Mouse (Mus musculus) thymus, adult 2 months (tissue): Measurements from ENCODE around the gene Hinfp. TPM values are rescaled to one million over a fixed set of nuclear protein-coding genes. Genes with fewer than 3 reads are reported as not detected.

ENCODE experiments used
- DNase-seq: peaks from one replicate; pipeline ENCODE4 v3.0.0; 2021
- H3K27ac ChIP-seq: fragments of 200-500 bp; 2 replicates; pipeline ENCODE4 v1.5.1; 2012; ENCODE audit warnings: low read length, control low read depth; ENCODE audit not compliant: control insufficient read depth, insufficient read depth
- H3K27me3 ChIP-seq: fragments of 200-500 bp; 2 replicates; pipeline ENCODE4 v1.6.1; 2012; ENCODE audit warnings: mild to moderate bottlenecking, low read length, moderate library complexity, mixed read lengths; ENCODE audit not compliant: control insufficient read depth, insufficient read depth
- H3K36me3 ChIP-seq: fragments of 200-500 bp; 2 replicates; pipeline ENCODE4 v1.6.1; 2012; ENCODE audit warnings: mild to moderate bottlenecking, low read length, moderate library complexity; ENCODE audit not compliant: control insufficient read depth, insufficient read depth
- H3K4me1 ChIP-seq: fragments of 200-500 bp; replicated peaks from 2 replicates; pipeline ENCODE4 v1.6.1; 2012; ENCODE audit warnings: low read length; ENCODE audit not compliant: control insufficient read depth, insufficient read depth
- H3K4me3 ChIP-seq: fragments of 200-500 bp; 2 replicates; pipeline ENCODE4 v1.5.1; 2012; ENCODE audit warnings: mild to moderate bottlenecking, low read length, control low read depth, moderate library complexity; ENCODE audit not compliant: control insufficient read depth, insufficient read depth
- CTCF ChIP-seq: fragments of 200-500 bp; IDR thresholded peaks from 2 replicates; pipeline ENCODE4 v1.5.1; 2012; ENCODE audit warnings: mild to moderate bottlenecking, control low read depth, low read length, moderate library complexity, borderline replicate concordance; ENCODE audit not compliant: control insufficient read depth, poor library complexity, insufficient read depth; ENCODE audit errors: extremely low read depth
- POLR2A ChIP-seq: fragments of 200-500 bp; IDR thresholded peaks from 2 replicates; pipeline ENCODE4 v1.6.1; 2012; ENCODE audit warnings: mild to moderate bottlenecking, low read length, control low read depth, moderate library complexity; ENCODE audit not compliant: control insufficient read depth, poor library complexity, insufficient read depth; ENCODE audit errors: extremely low read depth
- WGBS: fragments of 180-500 bp; shearing (Covaris S2); methylation state at CpG from one replicate; pipeline ENCODE4 v1.1.7; 2018; 5-methylcytosine and 5-hydroxymethylcytosine counted together
- polyA plus RNA-seq: library from polyadenylated mRNA; depleted of rRNA; stranded (reverse); fragments of >200 nt; gene quantifications from 2 replicates; pipeline ENCODE4 v1.2.3, GENCODE M21; 2012

The Hinfp gene
- polyA plus RNA-seq, 1 experiment, result 71.1 TPM

DNA sequence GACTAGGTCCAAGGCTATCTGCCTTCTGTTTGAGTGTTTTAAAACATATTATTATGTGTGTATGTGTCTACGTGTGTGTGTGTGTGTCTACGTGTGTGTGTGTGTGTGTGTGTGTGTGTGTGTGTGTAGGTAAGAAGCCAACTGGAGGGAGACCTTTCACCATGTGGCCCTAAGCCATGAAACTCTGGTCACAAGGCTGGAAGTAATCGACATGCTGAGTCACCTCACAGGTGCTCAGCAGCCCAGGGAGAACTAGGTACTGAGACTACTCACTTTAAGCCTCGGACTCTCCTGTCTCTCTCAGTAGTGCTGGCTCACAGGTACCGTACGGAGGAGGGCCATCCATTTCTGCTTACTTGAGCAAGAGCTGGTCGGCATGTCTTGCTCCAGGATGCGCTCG, 41.7 kb upstream of the Hinfp start:
- no peak overlapping the region for H3K27ac ChIP-seq
- 92% methylated on average over 9 of the region's 9 CpGs for WGBS
- H3K36me3 ChIP-seq, result peaks cover 36% of the 10 kb centered on the region
- H3K4me1 ChIP-seq, result peaks cover 5% of the 10 kb centered on the region
- H3K27me3 ChIP-seq, result no peaks in the 10 kb centered on the region
- TF ChIP-seq CTCF, result no peak
- TF ChIP-seq POLR2A, result no peak
- no peak overlapping the region for H3K4me3 ChIP-seq
- no peak for DNase-seq

DNA sequence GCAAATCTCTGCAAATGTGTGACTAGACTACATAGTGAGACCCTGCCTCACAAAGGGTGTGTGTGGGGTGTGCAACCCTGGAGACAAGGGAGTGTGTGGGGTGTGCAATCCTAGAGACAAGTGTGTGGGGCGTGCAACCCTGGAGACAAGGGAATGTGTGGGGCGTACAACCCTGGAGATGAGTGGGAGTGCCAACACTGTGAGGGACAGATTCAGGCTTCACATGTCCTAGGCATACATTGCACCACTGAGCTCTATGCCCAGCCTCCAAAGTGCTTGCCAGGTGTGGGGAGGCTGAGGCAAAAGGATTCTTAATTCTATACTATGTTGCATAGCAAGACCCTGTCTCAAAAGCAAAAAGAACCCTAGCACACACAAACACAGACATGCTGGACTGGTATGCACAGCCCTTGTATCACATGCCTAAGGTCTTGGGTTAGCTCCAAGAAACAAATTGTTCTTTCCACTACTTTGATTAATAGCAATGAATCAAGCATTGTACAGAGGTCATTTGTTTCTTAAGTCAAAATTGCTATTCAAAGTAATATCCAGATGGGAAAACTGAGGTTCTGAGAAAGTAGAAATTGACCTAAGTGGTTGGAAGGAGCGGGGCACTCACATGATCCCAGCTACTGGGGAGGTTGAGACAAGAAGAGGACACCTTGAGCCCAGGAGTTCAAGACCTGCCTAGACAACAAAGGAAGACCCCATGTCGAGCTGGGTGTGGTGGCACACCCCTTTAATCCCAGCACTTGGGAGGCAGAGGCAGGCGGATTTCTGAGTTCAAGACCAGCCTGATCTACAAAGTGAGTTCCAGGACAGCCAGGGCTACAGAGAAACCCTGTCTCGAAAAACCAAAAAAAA, 40.3 kb upstream of the Hinfp start:
- H3K27ac ChIP-seq, result no peak overlapping the region
- no peak for DNase-seq
- H3K4me3 ChIP-seq, result no peak overlapping the region
- H3K27me3 ChIP-seq, result no peaks in the 10 kb centered on the region
- TF ChIP-seq CTCF (no peak), POLR2A (no peak)
- peaks cover 23% of the 10 kb centered on the region for H3K36me3 ChIP-seq
- WGBS, result 91% methylated on average over 6 of the region's 6 CpGs
- H3K4me1 ChIP-seq, result peaks cover 5% of the 10 kb centered on the region

DNA sequence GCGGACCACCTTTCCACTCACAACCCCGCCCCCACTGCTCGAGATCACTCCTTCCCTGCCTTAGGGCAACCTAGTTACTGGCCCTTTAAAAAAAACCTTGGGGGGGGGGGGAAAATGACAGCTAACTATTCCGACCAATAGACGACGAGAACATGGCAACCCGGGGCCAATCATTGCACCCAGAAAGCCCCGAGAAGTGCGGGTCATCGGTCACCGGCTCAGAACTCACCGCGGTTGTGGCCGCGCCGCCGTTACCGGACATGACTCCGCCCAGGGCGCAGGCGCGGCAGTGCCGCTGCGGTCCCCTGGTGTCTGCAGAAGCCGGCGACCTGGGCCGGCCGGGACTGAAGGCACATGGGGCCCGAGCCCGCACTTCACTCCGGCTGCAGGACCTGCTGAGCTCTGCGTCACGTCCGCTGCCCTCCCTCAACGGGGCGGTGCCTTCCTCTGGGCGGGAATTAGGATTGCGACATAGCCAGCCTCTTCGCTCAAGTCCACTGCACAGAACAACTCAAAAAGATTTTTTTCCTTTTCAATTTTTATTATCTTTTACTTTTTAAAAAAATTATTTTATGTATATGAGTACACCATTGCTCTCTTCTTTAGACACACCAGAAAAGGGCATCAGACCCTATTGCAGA, 38.4 kb upstream of the Hinfp start, which contains the start of gene Hmbs:
TSS of gene Hmbs (minus strand) at position 448 of the 641 bp plus-strand sequence.
- peaks cover 12% of the 10 kb centered on the region for H3K36me3 ChIP-seq
- WGBS, result under 1% methylated on average over 39 of the region's 39 CpGs
- no peaks in the 10 kb centered on the region for H3K27me3 ChIP-seq
- DNase-seq, result peak; percentile 89
- H3K4me1 ChIP-seq, result peaks cover 5% of the 10 kb centered on the region
- TF ChIP-seq POLR2A, result peak; percentile 57
- TF ChIP-seq CTCF, result 0 out of 2 replicates have a peak, but pooled peaks have one; percentile 53
- H3K4me3 ChIP-seq, result peak within 1 kb of the TSS; percentile 74
- no peak within 1 kb of the TSS for H3K27ac ChIP-seq

DNA sequence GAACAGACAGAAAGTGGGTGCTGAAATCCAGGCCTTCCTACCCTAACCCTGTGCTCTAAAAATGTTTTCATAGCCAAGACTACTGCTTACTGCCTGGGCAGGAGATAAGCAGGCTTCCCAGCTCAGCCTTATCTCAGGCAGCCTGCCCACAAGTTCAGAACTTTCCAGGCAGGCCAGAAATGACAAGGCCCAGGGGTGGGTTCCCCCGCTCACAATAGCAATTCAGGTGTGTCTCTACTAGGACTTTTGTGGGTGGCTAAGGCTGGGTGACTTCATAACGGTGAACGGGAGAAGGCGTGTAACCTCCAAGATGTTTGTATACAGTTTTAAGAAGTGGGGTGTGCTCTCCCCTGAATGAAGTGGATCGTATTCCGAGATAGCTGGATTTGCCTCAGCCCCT, 37.8 kb upstream of the Hinfp start:
- no peaks in the 10 kb centered on the region for H3K27me3 ChIP-seq
- H3K27ac ChIP-seq, result no peak overlapping the region
- TF ChIP-seq POLR2A (no peak), CTCF (no peak)
- peaks cover 5% of the 10 kb centered on the region for H3K4me1 ChIP-seq
- peak overlapping the region; percentile 74 for H3K4me3 ChIP-seq
- WGBS, result 13% methylated on average over 6 of the region's 6 CpGs
- no peak for DNase-seq
- peaks cover 6% of the 10 kb centered on the region for H3K36me3 ChIP-seq

DNA sequence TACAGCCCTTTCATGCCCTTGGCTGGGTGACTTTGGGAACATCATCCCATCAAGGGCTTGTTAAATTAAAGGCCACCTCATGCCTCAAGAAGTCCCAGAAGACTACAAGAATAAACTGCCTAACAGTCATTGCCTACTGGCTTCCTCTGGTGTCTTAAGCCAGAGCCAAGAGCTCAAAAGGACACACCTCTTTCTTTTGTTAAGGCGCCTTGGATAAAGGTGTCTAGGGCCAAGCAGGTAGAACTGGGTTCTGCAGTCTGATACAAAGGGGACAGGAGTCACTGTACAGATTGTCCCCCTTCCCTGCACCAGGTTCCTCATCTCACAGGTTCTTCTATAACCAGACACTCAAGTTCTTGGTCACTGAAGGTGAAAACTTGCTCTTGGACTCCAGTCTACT, 37.1 kb upstream of the Hinfp start:
- no peak for TF ChIP-seq POLR2A
- TF ChIP-seq CTCF, result no peak
- no peak overlapping the region for H3K27ac ChIP-seq
- 83% methylated on average over 1 of the region's 1 CpGs for WGBS
- H3K36me3 ChIP-seq, result no peaks in the 10 kb centered on the region; the same call in 1 of the 2 replicates
- H3K4me1 ChIP-seq, result peaks cover 8% of the 10 kb centered on the region
- DNase-seq, result no peak
- H3K27me3 ChIP-seq, result no peaks in the 10 kb centered on the region
- H3K4me3 ChIP-seq, result no peak overlapping the region

DNA sequence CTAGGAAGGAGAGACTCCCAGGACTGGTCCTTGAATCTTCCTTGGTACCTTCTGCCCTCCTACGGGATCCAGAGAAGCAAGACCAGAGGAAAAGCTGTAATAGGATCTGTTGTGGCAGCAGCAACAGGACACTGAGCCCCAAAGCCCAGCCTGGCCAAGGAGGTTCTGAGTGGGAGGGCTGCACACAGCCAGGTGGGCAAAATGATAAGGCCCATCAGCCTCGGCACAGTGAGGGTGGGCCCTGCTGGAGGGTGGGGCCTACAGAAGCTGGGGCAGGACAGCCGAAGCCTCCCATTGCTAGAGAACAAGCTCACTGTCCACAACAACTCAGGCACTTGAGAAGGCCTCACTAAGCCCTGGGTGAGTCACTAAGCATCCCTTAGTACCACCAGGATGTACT, 36.7 kb upstream of the Hinfp start:
- 86% methylated on average over 3 of the region's 3 CpGs for WGBS
- no peaks in the 10 kb centered on the region for H3K36me3 ChIP-seq
- no peak overlapping the region for H3K4me3 ChIP-seq
- no peaks in the 10 kb centered on the region for H3K27me3 ChIP-seq
- DNase-seq, result no peak
- no peak for TF ChIP-seq CTCF
- no peak for TF ChIP-seq POLR2A
- H3K4me1 ChIP-seq, result peaks cover 9% of the 10 kb centered on the region
- no peak overlapping the region for H3K27ac ChIP-seq

DNA sequence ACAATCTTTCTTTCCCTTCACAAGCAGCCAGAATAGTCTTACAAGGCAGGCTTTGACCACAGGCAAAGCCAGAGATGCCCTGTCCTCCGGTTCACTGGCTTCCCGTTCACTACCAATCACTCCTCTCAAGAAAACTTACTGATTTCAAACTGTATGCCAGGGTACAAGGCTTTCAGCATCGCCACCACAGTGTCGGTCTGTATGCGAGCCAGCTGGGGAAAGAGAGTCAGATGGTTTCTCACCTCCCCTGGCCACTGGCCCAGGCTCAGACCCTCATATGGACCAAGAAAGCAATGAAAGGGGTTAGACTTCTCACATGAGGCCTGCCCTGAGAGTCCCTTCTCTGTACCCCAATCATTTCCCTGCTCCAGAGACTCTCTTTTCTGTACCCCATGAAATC, 36.0 kb upstream of the Hinfp start:
- peaks cover 13% of the 10 kb centered on the region for H3K4me1 ChIP-seq
- TF ChIP-seq POLR2A, result no peak
- no peak for TF ChIP-seq CTCF

More for the DNA sequence above, 36.0 kb upstream of the Hinfp start:
- no peaks in the 10 kb centered on the region for H3K36me3 ChIP-seq
- no peaks in the 10 kb centered on the region for H3K27me3 ChIP-seq
- no peak overlapping the region for H3K4me3 ChIP-seq
- no peak for DNase-seq
- WGBS, result 95% methylated on average over 5 of the region's 5 CpGs
- no peak overlapping the region for H3K27ac ChIP-seq
